Mouse (Mus musculus) forebrain, embryonic 14.5 days (tissue): Measurements from ENCODE around the gene Smim13. TPM values are rescaled to one million over a fixed set of nuclear protein-coding genes. Genes with fewer than 3 reads are reported as not detected.
"Not testable (repeated sequence)": the region's sequence is repeated elsewhere in the genome, so short reads cannot be mapped to it uniquely, and the experiment has no call there.

Experiments
- ATAC-seq: fragments of 200-750 bp; cut with Nextera tagmentation; 2 replicates; pipeline ENCODE4 v1.8.0; 2017; ENCODE audit warnings: mild to moderate bottlenecking, moderate library complexity
- DNase-seq: peaks from one replicate; pipeline ENCODE4 v3.0.0-alpha.2; 2015; ENCODE audit warnings: low spot score
- H3K27ac ChIP-seq: fragments of 300-500 bp; sonication (generic); 2 replicates; pipeline ENCODE4 v1.5.1; 2014; ENCODE audit warnings: low read depth, mild to moderate bottlenecking, control low read depth, low read length, moderate library complexity
- H3K27me3 ChIP-seq: fragments of 300-500 bp; sonication (generic); replicated peaks from 2 replicates; pipeline ENCODE4 v1.6.1; 2014; ENCODE audit warnings: low read length, control low read depth, mixed read lengths; ENCODE audit not compliant: control insufficient read depth, insufficient read depth
- H3K36me3 ChIP-seq: fragments of 300-500 bp; sonication (generic); 2 replicates; pipeline ENCODE4 v1.6.1; 2014; ENCODE audit warnings: low read length, control low read depth; ENCODE audit not compliant: control insufficient read depth, insufficient read depth
- H3K4me1 ChIP-seq: fragments of 300-500 bp; sonication (generic); 2 replicates; pipeline ENCODE4 v1.6.1; 2014; ENCODE audit warnings: antibody characterized with exemption, low read length, control low read depth; ENCODE audit not compliant: control insufficient read depth, insufficient read depth
- H3K4me2 ChIP-seq: fragments of 300-500 bp; sonication (generic); 2 replicates; pipeline ENCODE4 v1.6.1; 2014; ENCODE audit warnings: mild to moderate bottlenecking, control low read depth, low read length
- H3K4me3 ChIP-seq: fragments of 300-500 bp; sonication (generic); 2 replicates; pipeline ENCODE4 v1.5.1; 2014; ENCODE audit warnings: low read depth, low read length, control low read depth
- H3K9ac ChIP-seq: fragments of 300-500 bp; sonication (generic); 2 replicates; pipeline ENCODE4 v1.6.1; 2014; ENCODE audit warnings: mild to moderate bottlenecking, low read length, control low read depth, moderate library complexity
- H3K9me3 ChIP-seq: fragments of 300-500 bp; sonication (generic); replicated peaks from 2 replicates; pipeline ENCODE4 v1.6.1; 2016; ENCODE audit warnings: low read length, control low read depth, mixed read lengths; ENCODE audit not compliant: control insufficient read depth
- WGBS: fragments of 180-500 bp; shearing (Covaris S2); extraction: QIAGEN DNeasy Blood & Tissue Kit; methylation state at CpG from one replicate; pipeline ENCODE4 v1.1.7; 2014; 5-methylcytosine and 5-hydroxymethylcytosine counted together
- polyA plus RNA-seq: library from polyadenylated mRNA; unstranded; fragments of >200 nt; fragmentation: Nextera tagmentation; extraction: Ambion mirVana; gene quantifications from 2 replicates; pipeline ENCODE4 v1.2.1, GENCODE M21; 2014

Gene Smim13
- polyA plus RNA-seq: 18.3 and 20.1 TPM in 2 replicates

- H3K36me3 ChIP-seq: no peaks in the 10 kb centered on the region
- ATAC-seq (peak; percentile 98), DNase-seq (peak; percentile 99)
- WGBS: 1% methylated on average over 73 of the region's 78 CpGs
- no peaks in the 10 kb centered on the region for H3K27me3 ChIP-seq
- H3K4me2 ChIP-seq: peak within 1 kb of the TSS; percentile 73
- no peaks in the 10 kb centered on the region for H3K9me3 ChIP-seq
- 0 out of 2 replicates have a peak, but pooled peaks cover 3% of the 10 kb centered on the region for H3K4me1 ChIP-seq
- H3K27ac ChIP-seq: peak within 1 kb of the TSS; percentile 83
- peak within 1 kb of the TSS; percentile 70 for H3K4me3 ChIP-seq
- peak within 1 kb of the TSS; percentile 80 for H3K9ac ChIP-seq
These were observed at the start of gene Smim13 for GRCm38 (mm10) chr13:41249538-41250317. Gene Smim13, plus strand, starts transcription at chr13:41249844.

- ATAC-seq: no peak
- Histone ChIP-seq H3K27ac (no peak overlapping the region), H3K9ac (no peak overlapping the region), H3K9me3 (no peaks in the 10 kb centered on the region), H3K27me3 (no peaks in the 10 kb centered on the region), H3K4me2 (no peak overlapping the region), H3K36me3 (peaks cover 11% of the 10 kb centered on the region; the same call in 1 of the 2 replicates), H3K4me3 (no peak overlapping the region), H3K4me1 (peaks cover 4% of the 10 kb centered on the region; the same call in 1 of the 2 replicates)
- no peak for DNase-seq
- 72% methylated on average over 2 of the region's 2 CpGs for WGBS
These were observed 48.8 kb upstream of the Smim13 start for GRCm38 (mm10) chr13:41200861-41201260.

- WGBS: 65% methylated on average over 7 of the region's 7 CpGs
- Histone ChIP-seq H3K9ac (no peak overlapping the region), H3K27me3 (no peaks in the 10 kb centered on the region), H3K4me3 (no peak overlapping the region), H3K36me3 (no peaks in the 10 kb centered on the region), H3K4me2 (no peak overlapping the region), H3K9me3 (no peaks in the 10 kb centered on the region), H3K4me1 (peaks cover 4% of the 10 kb centered on the region; the same call in 1 of the 2 replicates), H3K27ac (no peak overlapping the region)
- no peak for ATAC-seq
- peak; percentile 16 for DNase-seq
These were observed 46.4 kb upstream of the Smim13 start for GRCm38 (mm10) chr13:41203289-41203688.

- no peak overlapping the region for H3K27ac ChIP-seq
- H3K27me3 ChIP-seq: no peaks in the 10 kb centered on the region
- WGBS: 72% methylated on average over 9 of the region's 9 CpGs
- ATAC-seq: no peak
- DNase-seq: no peak
- H3K4me2 ChIP-seq: no peak overlapping the region
- no peak overlapping the region for H3K9ac ChIP-seq
- peaks cover 4% of the 10 kb centered on the region; the same call in 1 of the 2 replicates for H3K4me1 ChIP-seq
- no peaks in the 10 kb centered on the region for H3K36me3 ChIP-seq
- no peak overlapping the region for H3K4me3 ChIP-seq
- no peaks in the 10 kb centered on the region for H3K9me3 ChIP-seq
These were observed 46.0 kb upstream of the Smim13 start for GRCm38 (mm10) chr13:41203691-41204090.

GRCm38 (mm10) chr13:41205568-41205967 lies 44.1 kb upstream of the Smim13 start:
- H3K9ac ChIP-seq, H3K4me3 ChIP-seq, DNase-seq, H3K36me3 ChIP-seq, H3K4me1 ChIP-seq, H3K9me3 ChIP-seq, H3K27ac ChIP-seq, H3K4me2 ChIP-seq, ATAC-seq, H3K27me3 ChIP-seq: not testable (repeated sequence)

- H3K36me3 ChIP-seq: no peaks in the 10 kb centered on the region
- 84% methylated on average over 5 of the region's 5 CpGs for WGBS
- ATAC-seq: no peak
- no peaks in the 10 kb centered on the region for H3K9me3 ChIP-seq
- H3K4me2 ChIP-seq: no peak overlapping the region
- peaks cover 4% of the 10 kb centered on the region; the same call in 1 of the 2 replicates for H3K4me1 ChIP-seq
- H3K27me3 ChIP-seq: no peaks in the 10 kb centered on the region
- no peak overlapping the region for H3K27ac ChIP-seq
- no peak for DNase-seq
- H3K9ac ChIP-seq: no peak overlapping the region
- no peak overlapping the region for H3K4me3 ChIP-seq
These were observed 43.4 kb upstream of the Smim13 start for GRCm38 (mm10) chr13:41206241-41206640.

GRCm38 (mm10) chr13:41211276-41211675 lies 38.4 kb upstream of the Smim13 start:
- H3K27me3 ChIP-seq: no peaks in the 10 kb centered on the region
- 86% methylated on average over 4 of the region's 4 CpGs for WGBS
- DNase-seq (no peak), ATAC-seq (no peak)
- H3K4me1 ChIP-seq: no peaks in the 10 kb centered on the region; the same call in 1 of the 2 replicates
- no peak overlapping the region for H3K4me3 ChIP-seq
- H3K4me2 ChIP-seq: no peak overlapping the region
- H3K9me3 ChIP-seq: no peaks in the 10 kb centered on the region
- no peak overlapping the region for H3K9ac ChIP-seq
- no peaks in the 10 kb centered on the region for H3K36me3 ChIP-seq
- H3K27ac ChIP-seq: no peak overlapping the region

GRCm38 (mm10) chr13:41212558-41213322 lies 36.9 kb upstream of the Smim13 start:
- DNase-seq: no peak
- WGBS: 77% methylated on average over 6 of the region's 6 CpGs
- Histone ChIP-seq H3K9me3 (no peaks in the 10 kb centered on the region), H3K4me2 (no peak overlapping the region), H3K27ac (no peak overlapping the region), H3K4me3 (no peak overlapping the region), H3K36me3 (no peaks in the 10 kb centered on the region), H3K27me3 (no peaks in the 10 kb centered on the region), H3K9ac (no peak overlapping the region), H3K4me1 (no peaks in the 10 kb centered on the region; the same call in 1 of the 2 replicates)
- ATAC-seq: no peak
